Mouse (Mus musculus): ENCODE measurements around the gene Kcnk13. TPM values are rescaled to one million over a fixed set of nuclear protein-coding genes. Genes with fewer than 3 reads are reported as not detected.
A peak's percentile ranks its signal among the peaks of the same experiment; 100 is the strongest.

The Kcnk13 gene
- polyA plus RNA-seq, 1 experiment from 2014 or later = 0.43 TPM

GRCm38 (mm10) chr12:100099971-100100706, 135.8 kb downstream of the Kcnk13 start:
- Histone ChIP-seq H3K4me2 (no peak overlapping the region), H3K27me3 (replicated peaks) (no peaks in the 10 kb centered on the region; the same call in 1 of the 2 replicates), H3K4me3 (no peak overlapping the region), H3K9me3 (no peaks in the 10 kb centered on the region), H3K27ac (replicated peaks) (no peak overlapping the region), H3K36me3 (no peaks in the 10 kb centered on the region), H3K4me1 (peaks cover 10% of the 10 kb centered on the region), H3K9ac (no peak overlapping the region)
- WGBS = 28% methylated on average over 3 of the region's 3 CpGs
- no peak for ATAC-seq (ENCODE audit: extremely low read depth, insufficient number of reproducible peaks, low FRiP score, low TSS enrichment)

GRCm38 (mm10) chr12:100100707-100101030, 136.4 kb downstream of the Kcnk13 start:
- Histone ChIP-seq H3K36me3 (no peaks in the 10 kb centered on the region), H3K4me3 (no peak overlapping the region), H3K4me2 (no peak overlapping the region), H3K9ac (no peak overlapping the region), H3K9me3 (no peaks in the 10 kb centered on the region), H3K4me1 (peaks cover 10% of the 10 kb centered on the region), H3K27me3 (replicated peaks) (no peaks in the 10 kb centered on the region; the same call in 1 of the 2 replicates), H3K27ac (replicated peaks) (no peak overlapping the region)
- 48% methylated on average over 3 of the region's 3 CpGs for WGBS
- ATAC-seq (ENCODE audit: extremely low read depth, insufficient number of reproducible peaks, low FRiP score, low TSS enrichment) = no peak

GRCm38 (mm10) chr12:100101651-100102050, 137.4 kb downstream of the Kcnk13 start:
- Histone ChIP-seq H3K36me3 (no peaks in the 10 kb centered on the region), H3K4me2 (no peak overlapping the region), H3K4me1 (peaks cover 10% of the 10 kb centered on the region), H3K9ac (no peak overlapping the region), H3K27ac (replicated peaks) (no peak overlapping the region), H3K4me3 (no peak overlapping the region), H3K27me3 (replicated peaks) (no peaks in the 10 kb centered on the region; the same call in 1 of the 2 replicates), H3K9me3 (no peaks in the 10 kb centered on the region)
- WGBS = 55% methylated on average over 3 of the region's 3 CpGs
- ATAC-seq (ENCODE audit: extremely low read depth, insufficient number of reproducible peaks, low FRiP score, low TSS enrichment) = no peak

- H3K27me3 ChIP-seq (replicated peaks) = peaks cover 3% of the 10 kb centered on the region; the same call in 1 of the 2 replicates
- H3K9me3 ChIP-seq = no peaks in the 10 kb centered on the region
- no peak overlapping the region for H3K9ac ChIP-seq
- no peaks in the 10 kb centered on the region for H3K36me3 ChIP-seq
- ATAC-seq (ENCODE audit: extremely low read depth, insufficient number of reproducible peaks, low FRiP score, low TSS enrichment) = no peak
- no peak overlapping the region for H3K27ac ChIP-seq (replicated peaks)
- 79% methylated on average over 5 of the region's 5 CpGs for WGBS
- H3K4me3 ChIP-seq = no peak overlapping the region
- no peak overlapping the region for H3K4me2 ChIP-seq
- H3K4me1 ChIP-seq = peaks cover 12% of the 10 kb centered on the region
Measured at GRCm38 (mm10) chr12:100104530-100104929, 140.2 kb downstream of the Kcnk13 start.

- 28% methylated on average over 8 of the region's 20 CpGs for WGBS
- H3K4me2 ChIP-seq = peak overlapping the region; percentile 51
- no peak overlapping the region for H3K4me3 ChIP-seq
- peaks cover 3% of the 10 kb centered on the region; the same call in 1 of the 2 replicates for H3K27me3 ChIP-seq (replicated peaks)
- H3K4me1 ChIP-seq = peaks cover 12% of the 10 kb centered on the region
- ATAC-seq (ENCODE audit: extremely low read depth, insufficient number of reproducible peaks, low FRiP score, low TSS enrichment) = no peak
- H3K9ac ChIP-seq = 0 out of 2 replicates have a peak overlapping the region, but pooled peaks have one; percentile 33
- H3K9me3 ChIP-seq = no peaks in the 10 kb centered on the region
- peaks cover under 1% of the 10 kb centered on the region; the same call in 1 of the 2 replicates for H3K36me3 ChIP-seq
- no peak overlapping the region for H3K27ac ChIP-seq (replicated peaks)
Measured at GRCm38 (mm10) chr12:100106275-100106895, 142.1 kb downstream of the Kcnk13 start.

GRCm38 (mm10) chr12:100107436-100107835, 143.1 kb downstream of the Kcnk13 start:
- H3K9me3 ChIP-seq = no peaks in the 10 kb centered on the region
- no peak overlapping the region for H3K27ac ChIP-seq (replicated peaks)
- peaks cover 3% of the 10 kb centered on the region; the same call in 1 of the 2 replicates for H3K27me3 ChIP-seq (replicated peaks)
- 49% methylated on average over 4 of the region's 4 CpGs for WGBS
- H3K9ac ChIP-seq = no peak overlapping the region
- peaks cover 11% of the 10 kb centered on the region for H3K36me3 ChIP-seq
- no peak overlapping the region for H3K4me2 ChIP-seq
- H3K4me3 ChIP-seq = no peak overlapping the region
- ATAC-seq (ENCODE audit: extremely low read depth, insufficient number of reproducible peaks, low FRiP score, low TSS enrichment) = no peak
- peaks cover 19% of the 10 kb centered on the region for H3K4me1 ChIP-seq

GRCm38 (mm10) chr12:100109986-100110696, 145.8 kb downstream of the Kcnk13 start, which contains the start of gene Psmc1:
TSS of gene Psmc1 (plus strand) at chr12:100110154.
- Histone ChIP-seq H3K4me2 (peak within 1 kb of the TSS; percentile 85), H3K27me3 (replicated peaks) (peaks cover 3% of the 10 kb centered on the region; the same call in 1 of the 2 replicates), H3K9ac (peak within 1 kb of the TSS; percentile 96), H3K4me3 (peak within 1 kb of the TSS; percentile 79), H3K36me3 (peaks cover 35% of the 10 kb centered on the region), H3K4me1 (peaks cover 19% of the 10 kb centered on the region), H3K9me3 (no peaks in the 10 kb centered on the region), H3K27ac (replicated peaks) (peak within 1 kb of the TSS; percentile 94)
- ATAC-seq (ENCODE audit: extremely low read depth, insufficient number of reproducible peaks, low FRiP score, low TSS enrichment) = peak; percentile 61; the same call in 1 of the 2 replicates
- under 1% methylated on average over 58 of the region's 58 CpGs for WGBS

Small RNA genes lying within 50 kb of the gene (microRNA-seq; reads per million reads assigned to microRNA genes)
- not detected for gene Gm23291

Other genes starting within 250 kb of the Kcnk13 start
- 8.9 and 10.8 TPM in 2 replicates for gene Efcab11, start 80.1 kb upstream of the Kcnk13 start, polyA plus RNA-seq (2015; fragmentation: Nextera tagmentation; extraction: Ambion mirVana)
- 30.2 and 31.2 TPM in 2 replicates for gene Tdp1, start 80.0 kb upstream of the Kcnk13 start, polyA plus RNA-seq (2015; fragmentation: Nextera tagmentation; extraction: Ambion mirVana)
- 196 and 207 TPM in 2 replicates for gene Psmc1, start 145.7 kb downstream of the Kcnk13 start, polyA plus RNA-seq (2015; fragmentation: Nextera tagmentation; extraction: Ambion mirVana)
- gene Nrde2, start 195.2 kb downstream of the Kcnk13 start, polyA plus RNA-seq (2015; fragmentation: Nextera tagmentation; extraction: Ambion mirVana) = 7.8 and 8.9 TPM in 2 replicates
- gene Calm1, start 234.9 kb downstream of the Kcnk13 start, polyA plus RNA-seq (2015; fragmentation: Nextera tagmentation; extraction: Ambion mirVana) = 821 and 849 TPM in 2 replicates